8 mouse cellular contexts compared by ENCODE assay signal in genomic region chr1:172532551-172532950, GRCm38 (mm10). TPM values are rescaled to one million over a fixed set of nuclear protein-coding genes. Genes with fewer than 3 reads are reported as not detected.
A peak's percentile ranks its signal among the peaks of the same experiment; 100 is the strongest.
DNase-seq lines count a peak whose midpoint lies in the region; ATAC-seq lines count a peak whose summit lies in the region.

No protein-coding gene starts in this region.

- peak overlapping the region; percentile 51 for H3K4me2 ChIP-seq in embryonic facial prominence, embryonic 15.5 days (replicated peaks)
- peak overlapping the region; percentile 51 for H3K4me2 ChIP-seq in intestine, embryonic 16.5 days (ENCODE audit: low read depth, low read length)

- H3K9ac ChIP-seq in embryonic facial prominence, embryonic 15.5 days, result no peak overlapping the region
- no peak overlapping the region for H3K9ac ChIP-seq in intestine, embryonic 16.5 days (ENCODE audit: low read depth, low read length)

- H3K9me3 ChIP-seq in embryonic facial prominence, embryonic 15.5 days (replicated peaks), result no peaks in the 10 kb centered on the region
- no peaks in the 10 kb centered on the region for H3K9me3 ChIP-seq in intestine, embryonic 16.5 days (ENCODE audit: control insufficient read depth, low read length)

- peak; percentile 54 for DNase-seq in ovary, postnatal 36 days (ENCODE audit: low spot score)
- DNase-seq in ovary, postnatal 14 days (ENCODE audit: low spot score), result no peak
- DNase-seq in mesoderm, embryonic 11.5 days (ENCODE audit: low read depth, low spot score), result peak; percentile 55
- no peak for DNase-seq in thymus, postnatal 25 days
- DNase-seq in thymus, postnatal 0 days (ENCODE audit: low spot score), result no peak

- H3K27ac ChIP-seq in embryonic facial prominence, embryonic 15.5 days (replicated peaks), result no peak overlapping the region
- no peak overlapping the region for H3K27ac ChIP-seq in intestine, embryonic 16.5 days (ENCODE audit: low read length)

- peak overlapping the region; percentile 28 for H3K4me3 ChIP-seq in embryonic facial prominence, embryonic 15.5 days (replicated peaks)
- peak overlapping the region; percentile 28; the same call in 1 of the 2 replicates for H3K4me3 ChIP-seq in intestine, embryonic 16.5 days (ENCODE audit: low read length)

- no peak for ATAC-seq in embryonic facial prominence, embryonic 15.5 days (ENCODE audit: insufficient number of reproducible peaks, low FRiP score, low TSS enrichment, low read depth)
- peak; percentile 84 for ATAC-seq in intestine, embryonic 16.5 days
- ATAC-seq in granulocyte monocyte progenitor cell, adult 5-6 weeks (replicated peaks; ENCODE audit: poor library complexity, severe bottlenecking), result no peak

- H3K36me3 ChIP-seq in embryonic facial prominence, embryonic 15.5 days, result no peaks in the 10 kb centered on the region
- H3K36me3 ChIP-seq in intestine, embryonic 16.5 days (ENCODE audit: control insufficient read depth, insufficient read depth, low read length), result no peaks in the 10 kb centered on the region

- 2% methylated on average over 13 of the region's 13 CpGs for WGBS in embryonic facial prominence, embryonic 15.5 days
- WGBS in intestine, embryonic 16.5 days, result 1% methylated on average over 13 of the region's 13 CpGs

- peaks cover 8% of the 10 kb centered on the region for H3K27me3 ChIP-seq in embryonic facial prominence, embryonic 15.5 days
- H3K27me3 ChIP-seq in intestine, embryonic 16.5 days (replicated peaks; ENCODE audit: control insufficient read depth, insufficient read depth, low read length), result no peaks in the 10 kb centered on the region

- peaks cover 18% of the 10 kb centered on the region for H3K4me1 ChIP-seq in embryonic facial prominence, embryonic 15.5 days
- peaks cover 9% of the 10 kb centered on the region; the same call in 1 of the 2 replicates for H3K4me1 ChIP-seq in intestine, embryonic 16.5 days (ENCODE audit: control insufficient read depth, insufficient read depth, low read length)

RNA-seq across cellular contexts. Expression of gene Cfap45, which starts 11.9 kb away (rescaled TPM):
- 12.2 and 18.7 TPM in 2 replicates for polyA plus RNA-seq in embryonic facial prominence, embryonic 15.5 days (2015; fragmentation: Nextera tagmentation; extraction: Ambion mirVana)
- polyA plus RNA-seq in intestine, embryonic 16.5 days (2015; fragmentation: Nextera tagmentation; extraction: Ambion mirVana), result 1.1 and 1.3 TPM in 2 replicates
- total RNA-seq in granulocyte monocyte progenitor cell, adult 5-6 weeks (2014; fragmentation: Nextera tagmentation), result not detected in 2 replicates
- 0.46 TPM in 1 of 2 replicates, not detected in the other for total RNA-seq in granulocyte monocyte progenitor cell, adult 5-6 weeks (2017)
- polyA plus RNA-seq in thymus, postnatal 0 days (2015; fragmentation: Nextera tagmentation; extraction: Ambion mirVana), result 1.6 and 1.9 TPM in 2 replicates

RNA-seq across cellular contexts. Expression of gene Vsig8, which starts 23.2 kb away (rescaled TPM):
- polyA plus RNA-seq in embryonic facial prominence, embryonic 15.5 days (2015; fragmentation: Nextera tagmentation; extraction: Ambion mirVana), result 7.7 and 10.9 TPM in 2 replicates
- 0.15 and 0.31 TPM in 2 replicates for polyA plus RNA-seq in intestine, embryonic 16.5 days (2015; fragmentation: Nextera tagmentation; extraction: Ambion mirVana)
- not detected in 2 replicates for total RNA-seq in granulocyte monocyte progenitor cell, adult 5-6 weeks (2014; fragmentation: Nextera tagmentation)
- not detected in 2 replicates for total RNA-seq in granulocyte monocyte progenitor cell, adult 5-6 weeks (2017)
- polyA plus RNA-seq in thymus, postnatal 0 days (2015; fragmentation: Nextera tagmentation; extraction: Ambion mirVana), result 2.4 and 3.2 TPM in 2 replicates

RNA-seq across cellular contexts. Expression of gene Tagln2, which starts 32.7 kb away (rescaled TPM):
- polyA plus RNA-seq in embryonic facial prominence, embryonic 15.5 days (2015; fragmentation: Nextera tagmentation; extraction: Ambion mirVana), result 260 and 286 TPM in 2 replicates
- 469 and 470 TPM in 2 replicates for polyA plus RNA-seq in intestine, embryonic 16.5 days (2015; fragmentation: Nextera tagmentation; extraction: Ambion mirVana)
- 629 and 731 TPM in 2 replicates for total RNA-seq in granulocyte monocyte progenitor cell, adult 5-6 weeks (2014; fragmentation: Nextera tagmentation)
- total RNA-seq in granulocyte monocyte progenitor cell, adult 5-6 weeks (2017), result 281 and 350 TPM in 2 replicates
- 151 and 180 TPM in 2 replicates for polyA plus RNA-seq in thymus, postnatal 0 days (2015; fragmentation: Nextera tagmentation; extraction: Ambion mirVana)

RNA-seq across cellular contexts. Expression of gene Igsf9, which starts 51.0 kb away (rescaled TPM):
- polyA plus RNA-seq in embryonic facial prominence, embryonic 15.5 days (2015; fragmentation: Nextera tagmentation; extraction: Ambion mirVana), result 58.4 and 61.0 TPM in 2 replicates
- polyA plus RNA-seq in intestine, embryonic 16.5 days (2015; fragmentation: Nextera tagmentation; extraction: Ambion mirVana), result 109 and 110 TPM in 2 replicates
- total RNA-seq in granulocyte monocyte progenitor cell, adult 5-6 weeks (2014; fragmentation: Nextera tagmentation), result not detected in 2 replicates
- total RNA-seq in granulocyte monocyte progenitor cell, adult 5-6 weeks (2017), result not detected in 2 replicates
- 2.4 and 2.5 TPM in 2 replicates for polyA plus RNA-seq in thymus, postnatal 0 days (2015; fragmentation: Nextera tagmentation; extraction: Ambion mirVana)

RNA-seq across cellular contexts. Expression of gene Slamf9, which starts 57.4 kb away (rescaled TPM):
- 0.85 and 1.2 TPM in 2 replicates for polyA plus RNA-seq in embryonic facial prominence, embryonic 15.5 days (2015; fragmentation: Nextera tagmentation; extraction: Ambion mirVana)
- polyA plus RNA-seq in intestine, embryonic 16.5 days (2015; fragmentation: Nextera tagmentation; extraction: Ambion mirVana), result 1.6 and 2.3 TPM in 2 replicates
- total RNA-seq in granulocyte monocyte progenitor cell, adult 5-6 weeks (2014; fragmentation: Nextera tagmentation), result not detected in 2 replicates
- total RNA-seq in granulocyte monocyte progenitor cell, adult 5-6 weeks (2017), result 0.26 TPM in 1 of 2 replicates, not detected in the other
- polyA plus RNA-seq in thymus, postnatal 0 days (2015; fragmentation: Nextera tagmentation; extraction: Ambion mirVana), result 1.2 and 1.4 TPM in 2 replicates

Comparison
In these comparisons a context has a peak if more than half of its experiments do, and no peak if none do; other contexts are left out.
1. DNase-seq: peak in ovary, postnatal 36 days (single experiment) and mesoderm, embryonic 11.5 days (single experiment); none in ovary, postnatal 14 days (single experiment), thymus, postnatal 25 days (single experiment) and thymus, postnatal 0 days (single experiment).